Mouse (Mus musculus) T-helper 1 cell (primary cell): ENCODE measurements around the gene P4ha2.

Experiments used
- in situ Hi-C: fragments of 300-600 bp; cut with MboI, MseI; formaldehyde crosslinking; loops from one replicate; pipeline ENCODE4 v1.15.1; 2025; ENCODE audit warnings: high pct_unique_total_duplicates

P4ha2 gene

GRCm38 (mm10) chr11:54100045-54100691 is at the start of gene P4ha2:
Gene P4ha2, plus strand, starts transcription at chr11:54100095.
- in situ Hi-C loops: no loop called here

- in situ Hi-C loops: no loop called here
Observed at GRCm38 (mm10) chr11:54050205-54050604, 49.7 kb upstream of the P4ha2 start.

- in situ Hi-C loops: no loop called here
Observed at GRCm38 (mm10) chr11:54051161-54051560, 48.7 kb upstream of the P4ha2 start.

- in situ Hi-C loops: no loop called here
Observed at GRCm38 (mm10) chr11:54052128-54052527, 47.8 kb upstream of the P4ha2 start.

- in situ Hi-C loops: no loop called here
Observed at GRCm38 (mm10) chr11:54053090-54053489, 46.8 kb upstream of the P4ha2 start.

- in situ Hi-C loops: no loop called here
Observed at GRCm38 (mm10) chr11:54054257-54054656, 45.6 kb upstream of the P4ha2 start.

GRCm38 (mm10) chr11:54056132-54056531 is 43.8 kb upstream of the P4ha2 start:
- in situ Hi-C loops: loop anchor here (5.0 kb wide), 1 partner anchor 54 kb away; no protein-coding TSS in a partner anchor

GRCm38 (mm10) chr11:54057428-54057827 is 42.5 kb upstream of the P4ha2 start:
- in situ Hi-C loops: loop anchor here (5.0 kb wide), 1 partner anchor 55 kb away; no protein-coding TSS in a partner anchor

GRCm38 (mm10) chr11:54058056-54058617 is 41.8 kb upstream of the P4ha2 start:
- in situ Hi-C loops: loop anchor here (5.0 kb wide), 1 partner anchor 56 kb away; no protein-coding TSS in a partner anchor

GRCm38 (mm10) chr11:54058643-54059042 is 41.3 kb upstream of the P4ha2 start:
- in situ Hi-C loops: loop anchor here (5.0 kb wide), 1 partner anchor 56 kb away; no protein-coding TSS in a partner anchor

- in situ Hi-C loops: loop anchor here (5.0 kb wide), 1 partner anchor 57 kb away; no protein-coding TSS in a partner anchor
Observed at GRCm38 (mm10) chr11:54059526-54059925, 40.4 kb upstream of the P4ha2 start.

GRCm38 (mm10) chr11:54060316-54060715 is 39.6 kb upstream of the P4ha2 start:
- in situ Hi-C loops: no loop called here

GRCm38 (mm10) chr11:54062086-54062752 is 37.7 kb upstream of the P4ha2 start:
- in situ Hi-C loops: no loop called here

GRCm38 (mm10) chr11:54062753-54063471 is 37.0 kb upstream of the P4ha2 start:
- in situ Hi-C loops: no loop called here

GRCm38 (mm10) chr11:54063472-54063775 is 36.5 kb upstream of the P4ha2 start:
- in situ Hi-C loops: no loop called here

- in situ Hi-C loops: no loop called here
Observed at GRCm38 (mm10) chr11:54064412-54064978, 35.4 kb upstream of the P4ha2 start.

GRCm38 (mm10) chr11:54065106-54065914 is 34.6 kb upstream of the P4ha2 start:
- in situ Hi-C loops: no loop called here

- in situ Hi-C loops: no loop called here
Observed at GRCm38 (mm10) chr11:54065915-54066178, 34.0 kb upstream of the P4ha2 start.

GRCm38 (mm10) chr11:54066400-54066799 is 33.5 kb upstream of the P4ha2 start:
- in situ Hi-C loops: no loop called here

- in situ Hi-C loops: no loop called here
Observed at GRCm38 (mm10) chr11:54067318-54067995, 32.4 kb upstream of the P4ha2 start.
